Mouse (Mus musculus) MEL (cell line): ENCODE data around the gene Cavin3. TPM values are rescaled to one million over a fixed set of nuclear protein-coding genes. Genes with fewer than 3 reads are reported as not detected.

Experiments
- DNase-seq: peaks from one replicate; pipeline ENCODE4 v3.0.0; 2011; ENCODE audit warnings: low read depth, low spot score
- H3K27ac ChIP-seq: 2 replicates; pipeline ENCODE4 v1.5.1; 2012; ENCODE audit warnings: low read depth, mild to moderate bottlenecking, control low read depth, low read length, moderate library complexity; ENCODE audit not compliant: control insufficient read depth
- H3K27me3 ChIP-seq, 2 experiments: fragments of 150-350 bp in 1 of 2; sonication (generic) in 1 of 2; 2 replicates each; pipeline ENCODE4 v1.6.1; 2012; ENCODE audit warnings: low read length in 2 of 2, mild to moderate bottlenecking in 2 of 2, improper control_type of control experiment in 1 of 2, moderate library complexity in 1 of 2; ENCODE audit not compliant: insufficient read depth in 2 of 2, control insufficient read depth in 1 of 2
- H3K36me3 ChIP-seq, 2 experiments: 2 replicates each; pipeline ENCODE4 v1.6.1; 2012 to 2014; ENCODE audit warnings: low read length in 2 of 2, improper control_type of control experiment in 1 of 2, inconsistent platforms in 1 of 2, mild to moderate bottlenecking in 1 of 2; ENCODE audit not compliant: insufficient read depth in 2 of 2, control insufficient read depth in 1 of 2
- H3K4me1 ChIP-seq, 2 experiments: fragments of 150-350 bp in 1 of 2; sonication (generic) in 1 of 2; 2 replicates each; pipeline ENCODE4 v1.6.1; 2012; ENCODE audit warnings: low read length in 2 of 2, improper control_type of control experiment in 1 of 2, mild to moderate bottlenecking in 1 of 2; ENCODE audit not compliant: insufficient read depth in 2 of 2, control insufficient read depth in 1 of 2
- H3K4me3 ChIP-seq, 2 experiments: fragments of 150-350 bp in 1 of 2; sonication (generic) in 1 of 2; 2 replicates each; pipeline ENCODE4 v1.5.1; 2012; ENCODE audit warnings: low read depth in 2 of 2, low read length in 2 of 2, mild to moderate bottlenecking in 2 of 2, moderate library complexity in 2 of 2, control low read depth in 1 of 2, improper control_type of control experiment in 1 of 2; ENCODE audit not compliant: control insufficient read depth in 1 of 2, insufficient read depth in 1 of 2
- H3K79me2 ChIP-seq: 2 replicates; pipeline ENCODE4 v1.6.1; 2012; ENCODE audit warnings: mild to moderate bottlenecking, low read length, moderate library complexity; ENCODE audit not compliant: control insufficient read depth, poor library complexity, insufficient read depth
- H3K9ac ChIP-seq: 2 replicates; pipeline ENCODE4 v1.6.1; 2012; ENCODE audit warnings: low read depth, mild to moderate bottlenecking, control low read depth, low read length, moderate library complexity; ENCODE audit not compliant: control insufficient read depth, poor library complexity, severe bottlenecking
- H3K9me3 ChIP-seq: fragments of 150-350 bp; sonication (generic); replicated peaks from 2 replicates; pipeline ENCODE4 v1.6.1; 2012; ENCODE audit warnings: mild to moderate bottlenecking, low read length, improper control_type of control experiment, moderate library complexity; ENCODE audit not compliant: insufficient read depth
- CHD1 ChIP-seq: IDR thresholded peaks from 2 replicates; pipeline ENCODE4 v1.6.1; 2012; ENCODE audit warnings: low read depth, mild to moderate bottlenecking, inconsistent platforms, low read length, improper control_type of control experiment
- E2F4 ChIP-seq: IDR thresholded peaks from 2 replicates; pipeline ENCODE4 v1.6.1; 2011; ENCODE audit warnings: low read depth, low read length, improper control_type of control experiment, borderline replicate concordance
- ELF1 ChIP-seq: IDR thresholded peaks from 2 replicates; pipeline ENCODE4 v1.6.1; 2014; ENCODE audit warnings: low read depth, mild to moderate bottlenecking, inconsistent platforms, low read length, improper control_type of control experiment, moderate library complexity
- EP300 ChIP-seq, 2 experiments: IDR thresholded peaks; 2 replicates each; pipeline ENCODE4 v1.6.1; 2011; ENCODE audit warnings: improper control_type of control experiment in 2 of 2, low read length in 2 of 2, low read depth in 1 of 2, mild to moderate bottlenecking in 1 of 2
- ETS1 ChIP-seq: IDR thresholded peaks from 2 replicates; pipeline ENCODE4 v1.6.1; 2012; ENCODE audit warnings: low read depth, mild to moderate bottlenecking, inconsistent platforms, low read length, improper control_type of control experiment, moderate library complexity
- GATA1 ChIP-seq: IDR thresholded peaks from 2 replicates; pipeline ENCODE4 v1.6.1; 2011; ENCODE audit warnings: low read depth, low read length, improper control_type of control experiment
- JUND ChIP-seq: IDR thresholded peaks from 2 replicates; pipeline ENCODE4 v1.6.1; 2011; ENCODE audit warnings: low read depth, mild to moderate bottlenecking, improper control_type of control experiment, low read length
- KAT2A ChIP-seq: conservative IDR thresholded peaks from 2 replicates; pipeline ENCODE4 v1.6.1; 2012; ENCODE audit warnings: low read depth, low read length, improper control_type of control experiment, inconsistent platforms
- MAZ ChIP-seq: IDR thresholded peaks from 2 replicates; pipeline ENCODE4 v1.6.1; 2012; ENCODE audit warnings: low read depth, mild to moderate bottlenecking, inconsistent platforms, low read length, improper control_type of control experiment
- MYB ChIP-seq: IDR thresholded peaks from 2 replicates; pipeline ENCODE4 v1.6.1; 2011; ENCODE audit warnings: mild to moderate bottlenecking, low read depth, low read length, improper control_type of control experiment
- MYC ChIP-seq: IDR thresholded peaks from 2 replicates; pipeline ENCODE4 v1.6.1; 2011; ENCODE audit warnings: low read depth, mild to moderate bottlenecking, low read length, improper control_type of control experiment, moderate library complexity
- POLR2A ChIP-seq, 2 experiments: IDR thresholded peaks; 2 replicates each; pipeline ENCODE4 v1.6.1; 2011 to 2012; ENCODE audit warnings: low read length in 2 of 2, mild to moderate bottlenecking in 2 of 2, control low read depth in 1 of 2, improper control_type of control experiment in 1 of 2, low read depth in 1 of 2, moderate library complexity in 1 of 2; ENCODE audit not compliant: control insufficient read depth in 1 of 2, insufficient read depth in 1 of 2, poor library complexity in 1 of 2
- SIN3A ChIP-seq: IDR thresholded peaks from 2 replicates; pipeline ENCODE4 v1.6.1; 2012; ENCODE audit warnings: low read length, improper control_type of control experiment, inconsistent platforms
- TBP ChIP-seq: IDR thresholded peaks from 2 replicates; pipeline ENCODE4 v1.8.0; 2011; ENCODE audit warnings: low read depth, low read length, improper control_type of control experiment
- TCF12 ChIP-seq: IDR thresholded peaks from 2 replicates; pipeline ENCODE4 v1.6.1; 2014; ENCODE audit warnings: low read depth, mild to moderate bottlenecking, inconsistent platforms, low read length, improper control_type of control experiment, moderate library complexity
- UBTF ChIP-seq: IDR thresholded peaks from 2 replicates; pipeline ENCODE4 v1.6.1; 2012; ENCODE audit warnings: low read depth, mild to moderate bottlenecking, inconsistent platforms, low read length, improper control_type of control experiment, moderate library complexity, borderline replicate concordance; ENCODE audit not compliant: insufficient read depth
- USF1 ChIP-seq: IDR thresholded peaks from 2 replicates; pipeline ENCODE4 v1.6.1; 2014; ENCODE audit warnings: low read depth, mild to moderate bottlenecking, inconsistent platforms, low read length, improper control_type of control experiment, moderate library complexity
- USF2 ChIP-seq, 2 experiments: IDR thresholded peaks; 2 replicates each; pipeline ENCODE4 v1.6.1; 2011 to 2012; ENCODE audit warnings: improper control_type of control experiment in 2 of 2, low read length in 2 of 2, borderline replicate concordance in 1 of 2, inconsistent platforms in 1 of 2, low read depth in 1 of 2, mild to moderate bottlenecking in 1 of 2; ENCODE audit not compliant: insufficient read depth in 1 of 2
- ZC3H11A ChIP-seq: IDR thresholded peaks from 2 replicates; pipeline ENCODE4 v1.6.1; 2012; ENCODE audit warnings: low read depth, mild to moderate bottlenecking, inconsistent platforms, low read length, improper control_type of control experiment
- ZNF384 ChIP-seq: IDR thresholded peaks from 2 replicates; pipeline ENCODE4 v1.6.1; 2012; ENCODE audit warnings: low read depth, mild to moderate bottlenecking, inconsistent platforms, low read length, improper control_type of control experiment
- polyA plus RNA-seq, 2 experiments: library from polyadenylated mRNA; stranded (reverse) in 1 of 2; unstranded in 1 of 2; fragments of >175 nt in 1 of 2; fragments of >200 nt in 1 of 2; gene quantifications; 2 replicates each; pipeline versions ENCODE4 v1.2.1 to v1.2.4; 2012; ENCODE audit warnings: low replicate concordance in 2 of 2, low read depth in 1 of 2; ENCODE audit not compliant: insufficient read length in 2 of 2, insufficient read depth in 1 of 2, missing spikeins in 1 of 2
- total RNA-seq: library from RNA; depleted of rRNA; stranded (reverse); fragments of 300-350 nt; gene quantifications from 2 replicates; pipeline ENCODE4 v1.2.3, GENCODE M21; 2012; rRNA removed

The Cavin3 gene
- total RNA-seq (not detected in 2 replicates), polyA plus RNA-seq (not detected)

GRCm38 (mm10) chr7:105481505-105482411 is at the start of gene Cavin3:
Gene Cavin3, minus strand, starts transcription at chr7:105482300.
- H3K4me3 ChIP-seq, result no peak within 1 kb of the TSS
- H3K79me2 ChIP-seq, result no peaks in the 10 kb centered on the region
- H3K27ac ChIP-seq, result no peak within 1 kb of the TSS
- H3K4me1 ChIP-seq, result no peaks in the 10 kb centered on the region
- H3K9ac ChIP-seq, result no peak within 1 kb of the TSS
- TF ChIP-seq GATA1, result no peak
- TF ChIP-seq JUND, result no peak
- no peak for TF ChIP-seq USF1
- no peak for TF ChIP-seq POLR2A (IDR thresholded peaks at IDR 0.05; ENCODE audit: control insufficient read depth in 1 of 2, insufficient read depth in 1 of 2, low read depth in 1 of 2, low read length in 2 of 2, poor library complexity in 1 of 2)
- TF ChIP-seq TBP, result no peak
- no peak for TF ChIP-seq TCF12
- TF ChIP-seq SIN3A, result no peak
- TF ChIP-seq MYB, result no peak
- TF ChIP-seq MAZ, result no peak
- no peak for TF ChIP-seq EP300 (IDR thresholded peaks at IDR 0.05; ENCODE audit: low read depth in 1 of 2, low read length in 2 of 2)
- no peak for TF ChIP-seq UBTF
- TF ChIP-seq CHD1, result no peak
- no peak for TF ChIP-seq USF2 (IDR thresholded peaks at IDR 0.05; ENCODE audit: borderline replicate concordance in 1 of 2, insufficient read depth in 1 of 2, low read depth in 1 of 2, low read length in 2 of 2)
- no peak for TF ChIP-seq MYC
- TF ChIP-seq ETS1, result no peak
- no peak for TF ChIP-seq E2F4
- no peak for TF ChIP-seq KAT2A
- no peak for TF ChIP-seq ZC3H11A
- no peak for TF ChIP-seq ZNF384
- TF ChIP-seq ELF1, result no peak
- TF ChIP-seq, all 39 proteins: peak for 0
- no peaks in the 10 kb centered on the region for H3K36me3 ChIP-seq
- no peaks in the 10 kb centered on the region for H3K9me3 ChIP-seq
- DNase-seq, result no peak
- no peaks in the 10 kb centered on the region; a peak in 2 of 4 replicates for H3K27me3 ChIP-seq
